ENCODE assay signal across 10 mouse cellular contexts in the genomic region with DNA sequence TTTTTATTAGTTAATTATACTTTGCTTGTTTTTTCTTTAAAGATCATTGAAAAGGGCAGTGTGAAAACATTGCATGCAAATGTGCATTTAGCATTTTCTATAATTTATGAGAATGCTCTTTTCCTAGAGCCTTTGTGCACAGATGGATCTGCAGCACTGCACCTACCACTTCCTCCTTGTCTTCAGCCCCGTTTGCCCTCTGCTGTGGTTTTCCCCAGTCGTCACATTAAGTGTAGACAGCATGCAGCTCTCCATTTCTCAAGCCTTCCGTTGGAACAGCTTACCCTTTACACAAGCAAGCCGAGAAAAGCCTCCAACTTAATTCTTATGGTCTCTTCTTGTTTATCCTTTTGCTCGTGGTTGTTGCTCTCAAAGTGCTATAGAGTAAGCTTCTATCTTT.
A peak's percentile ranks its signal among the peaks of the same experiment; 100 is the strongest.
DNase-seq lines count a peak whose midpoint lies in the region; ATAC-seq and TF ChIP-seq lines count a peak whose summit lies in the region.
"Had no signal": no experiment of that assay in that cellular context is flagged by ENCODE, and none has a peak within 500 bp of the region (broad histone marks: within the 10 kb centered on the region; RNA-seq: fewer than 3 reads in every experiment).

No protein-coding gene starts in this region.

- H3K27ac ChIP-seq in hindbrain, postnatal 0 days, result peak overlapping the region; percentile 60; the same call in 1 of the 2 replicates
- H3K27ac ChIP-seq in hindbrain, embryonic 14.5 days, result no peak overlapping the region
- H3K27ac ChIP-seq in olfactory bulb, adult 2 months (ENCODE audit: insufficient read depth, low read depth, low read length), result peak overlapping the region; percentile 75; the same call in 1 of the 2 replicates
- H3K27ac ChIP-seq: embryonic facial prominence, embryonic 12.5 days; liver, embryonic 13.5 days had no signal

- no peaks in the 10 kb centered on the region for H3K9me3 ChIP-seq in hindbrain, postnatal 0 days (ENCODE audit: low read length)
- H3K9me3 ChIP-seq in hindbrain, embryonic 14.5 days (ENCODE audit: control insufficient read depth, low read length), result no peaks in the 10 kb centered on the region
- H3K9me3 ChIP-seq: embryonic facial prominence, embryonic 12.5 days; liver, embryonic 13.5 days had no signal

- TF ChIP-seq CTCF in hindbrain, postnatal 0 days (IDR thresholded peaks at IDR 0.05; ENCODE audit: low read depth), result no peak
- no peak for TF ChIP-seq CTCF in olfactory bulb, adult 2 months (IDR thresholded peaks at IDR 0.05; ENCODE audit: insufficient read depth, low read depth, low read length)

- no peak for ATAC-seq in hindbrain, postnatal 0 days
- no peak for ATAC-seq in hindbrain, embryonic 14.5 days (ENCODE audit: low FRiP score)
- ATAC-seq in CD4-positive, CD25-positive, alpha-beta regulatory T cell, adult 4 months, result peak; percentile 83
- peak; percentile 95 for ATAC-seq in common myeloid progenitor, adult 5-6 weeks (replicated peaks; ENCODE audit: low read depth, poor library complexity, severe bottlenecking)
- ATAC-seq in erythroblast, adult 5-6 weeks (replicated peaks; ENCODE audit: low FRiP score, poor library complexity, severe bottlenecking), result no peak

- H3K27me3 ChIP-seq in hindbrain, postnatal 0 days (ENCODE audit: insufficient read depth, low read length), result no peaks in the 10 kb centered on the region
- H3K27me3 ChIP-seq in hindbrain, embryonic 14.5 days (ENCODE audit: control insufficient read depth, insufficient read depth, low read length), result no peaks in the 10 kb centered on the region
- H3K27me3 ChIP-seq: embryonic facial prominence, embryonic 12.5 days; liver, embryonic 13.5 days had no signal

- 41% methylated on average over 5 of the region's 5 CpGs for WGBS in hindbrain, postnatal 0 days
- 47% methylated on average over 5 of the region's 5 CpGs for WGBS in hindbrain, embryonic 14.5 days
- WGBS in olfactory bulb, adult 2 months, result 21% methylated on average over 5 of the region's 5 CpGs

- TF ChIP-seq POLR2A in olfactory bulb, adult 2 months (IDR thresholded peaks at IDR 0.05; ENCODE audit: insufficient read depth, low read depth, low read length), result no peak

- no peak overlapping the region for H3K4me2 ChIP-seq in hindbrain, postnatal 0 days (ENCODE audit: low read depth, low read length)
- H3K4me2 ChIP-seq in hindbrain, embryonic 14.5 days (replicated peaks), result no peak overlapping the region
- H3K4me2 ChIP-seq: embryonic facial prominence, embryonic 12.5 days; liver, embryonic 13.5 days had no signal

- no peak overlapping the region for H3K4me3 ChIP-seq in hindbrain, postnatal 0 days (ENCODE audit: low read length)
- H3K4me3 ChIP-seq in hindbrain, embryonic 14.5 days (replicated peaks; ENCODE audit: low read length), result no peak overlapping the region
- H3K4me3 ChIP-seq in olfactory bulb, adult 2 months (ENCODE audit: insufficient read depth, low read depth, low read length), result no peak overlapping the region
- H3K4me3 ChIP-seq: embryonic facial prominence, embryonic 12.5 days; liver, embryonic 13.5 days had no signal

- H3K9ac ChIP-seq in hindbrain, postnatal 0 days (replicated peaks; ENCODE audit: low read length), result no peak overlapping the region
- H3K9ac ChIP-seq in hindbrain, embryonic 14.5 days, result no peak overlapping the region
- H3K9ac ChIP-seq: embryonic facial prominence, embryonic 12.5 days; liver, embryonic 13.5 days had no signal

- no peaks in the 10 kb centered on the region for H3K36me3 ChIP-seq in hindbrain, postnatal 0 days (ENCODE audit: insufficient read depth, low read length)
- 0 out of 2 replicates have a peak, but pooled peaks cover 8% of the 10 kb centered on the region for H3K36me3 ChIP-seq in hindbrain, embryonic 14.5 days (replicated peaks; ENCODE audit: control insufficient read depth, insufficient read depth)
- H3K36me3 ChIP-seq: liver, embryonic 13.5 days had no signal

- peaks cover 3% of the 10 kb centered on the region; the same call in 1 of the 2 replicates for H3K4me1 ChIP-seq in hindbrain, postnatal 0 days (ENCODE audit: insufficient read depth, low read length)
- H3K4me1 ChIP-seq in hindbrain, embryonic 14.5 days (replicated peaks; ENCODE audit: control insufficient read depth, insufficient read depth, low read length), result peaks cover 6% of the 10 kb centered on the region; the same call in 1 of the 2 replicates
- peaks cover 13% of the 10 kb centered on the region for H3K4me1 ChIP-seq in olfactory bulb, adult 2 months (ENCODE audit: control insufficient read depth, insufficient read depth, low read length)
- H3K4me1 ChIP-seq: liver, embryonic 13.5 days had no signal

- DNase-seq in hindbrain, postnatal 0 days (ENCODE audit: low spot score), result no peak
- no peak for DNase-seq in hindbrain, embryonic 14.5 days (ENCODE audit: low spot score)
- DNase-seq in retina, postnatal 1 day, result no peak
- DNase-seq in gastrocnemius, adult 8-10 months (ENCODE audit: low spot score in 2 of 2), result no peak
- DNase-seq: liver, embryonic 13.5 days had no signal

Comparison
In these comparisons a context has a peak if more than half of its experiments do, and no peak if none do; other contexts are left out.
1. ATAC-seq: peak in CD4-positive, CD25-positive, alpha-beta regulatory T cell, adult 4 months (single experiment) and common myeloid progenitor, adult 5-6 weeks (single experiment); none in hindbrain, postnatal 0 days (single experiment), hindbrain, embryonic 14.5 days (single experiment) and erythroblast, adult 5-6 weeks (single experiment).